Mouse (Mus musculus) central nervous system, embryonic 11.5 days (tissue): Measurements from ENCODE around the gene Ppp1r1c. TPM values are rescaled to one million over a fixed set of nuclear protein-coding genes. Genes with fewer than 3 reads are reported as not detected.

ENCODE experiments used
- polyA plus RNA-seq: library from polyadenylated mRNA; depleted of rRNA; stranded (reverse); fragments of >200 nt; gene quantifications from 2 replicates; pipeline ENCODE4 v1.2.3, GENCODE M21; 2012; rRNA removed

Ppp1r1c gene
- polyA plus RNA-seq: 1.8 and 5.0 TPM in 2 replicates

DNA sequence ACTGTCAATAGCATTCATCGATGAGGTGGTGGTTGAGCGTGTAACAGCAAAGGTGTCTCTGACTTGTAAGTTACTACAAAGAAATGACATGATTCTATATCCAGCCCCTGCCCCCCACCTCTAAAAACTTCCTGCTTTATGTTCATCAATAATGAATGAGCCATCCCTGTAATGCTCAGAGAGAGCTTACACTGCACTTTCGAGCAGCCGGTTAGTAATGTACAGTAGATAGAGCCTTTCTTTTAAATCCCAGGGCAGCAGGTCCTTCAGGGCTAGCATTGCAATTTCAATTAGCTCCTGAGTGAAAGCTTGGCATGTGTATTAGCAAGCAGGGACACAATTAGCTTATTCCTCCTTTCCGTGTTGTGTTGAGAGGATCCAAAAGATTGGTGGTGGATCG is at the start of gene Ppp1r1c:
Gene Ppp1r1c, plus strand, starts transcription at position 206 of the 400 bp plus-strand sequence.

Other genes starting within 250 kb of the Ppp1r1c start
- 6.8 and 7.4 TPM in 2 replicates for gene Itprid2, start 72.4 kb upstream of the Ppp1r1c start, polyA plus RNA-seq